Mouse (Mus musculus): Measurements from ENCODE around the gene Hrh2.

DNA sequence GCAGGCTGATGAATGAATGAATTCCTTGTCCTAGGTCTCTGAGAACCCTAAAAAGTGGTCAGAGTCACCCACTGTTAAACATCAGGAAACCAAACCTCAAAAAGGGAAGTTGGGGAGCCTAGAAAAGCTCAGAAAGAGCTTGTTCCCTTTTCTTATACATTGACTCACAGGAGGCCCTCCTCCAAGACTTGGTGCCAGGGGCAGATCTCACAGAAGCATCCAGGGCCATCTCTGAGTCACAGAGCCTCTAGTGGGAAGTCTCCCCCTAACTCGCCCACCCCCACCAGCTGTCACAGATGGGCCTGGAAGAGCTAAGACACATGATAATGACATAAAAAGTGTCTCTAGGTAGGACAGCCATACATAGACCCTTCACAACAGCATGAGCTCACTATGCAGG lies 26.4 kb downstream of the Hrh2 start:
- TF ChIP-seq CTCF (IDR thresholded peaks at IDR 0.05; ENCODE audit: insufficient read depth, low read depth, low read length) (no peak), POLR2A (IDR thresholded peaks at IDR 0.05; ENCODE audit: insufficient read depth, low read depth, low read length) (no peak)
